Mouse (Mus musculus) fat pad, adult 2 months (tissue): ENCODE measurements around the gene Rabep1.
"Not testable (repeated sequence)": the region's sequence is repeated elsewhere in the genome, so short reads cannot be mapped to it uniquely, and the experiment has no call there.

Experiments
- DNase-seq: peaks from one replicate; pipeline ENCODE4 v3.0.0-alpha.2; 2011; ENCODE audit warnings: low read depth, low spot score; ENCODE audit errors: extremely low read depth

Rabep1 gene

DNA sequence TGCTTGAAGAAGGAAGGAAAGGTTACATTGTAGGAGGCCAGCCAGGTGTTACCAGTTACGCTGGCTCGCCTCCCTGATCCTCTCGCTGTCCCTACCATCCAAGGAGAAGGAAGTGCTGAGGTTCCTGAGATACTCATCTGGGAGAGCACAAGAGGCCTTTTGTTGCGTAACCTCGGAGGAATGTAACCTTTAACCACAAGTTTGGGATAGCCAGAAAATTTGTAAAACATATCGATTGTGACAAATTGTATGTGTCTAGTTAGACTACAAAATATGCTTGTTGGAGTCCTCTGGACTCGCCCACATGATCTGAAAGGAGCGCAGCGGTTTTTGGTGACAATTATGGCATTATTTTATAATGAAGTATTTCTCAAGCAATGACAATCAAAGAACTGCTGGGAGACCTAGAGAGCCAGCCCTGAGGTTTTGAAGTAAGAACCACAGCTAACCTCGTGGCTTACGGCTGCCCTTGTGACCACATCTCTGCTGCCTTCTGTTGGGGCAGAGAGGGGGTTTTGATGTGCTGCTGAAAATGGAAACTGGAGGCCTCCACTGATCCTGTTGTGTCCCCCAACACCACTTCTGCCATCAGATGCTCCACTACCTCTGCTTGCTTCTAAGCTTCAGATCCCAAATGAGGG lies 15.5 kb upstream of the Rabep1 start:
- peak; percentile 94 for DNase-seq

DNA sequence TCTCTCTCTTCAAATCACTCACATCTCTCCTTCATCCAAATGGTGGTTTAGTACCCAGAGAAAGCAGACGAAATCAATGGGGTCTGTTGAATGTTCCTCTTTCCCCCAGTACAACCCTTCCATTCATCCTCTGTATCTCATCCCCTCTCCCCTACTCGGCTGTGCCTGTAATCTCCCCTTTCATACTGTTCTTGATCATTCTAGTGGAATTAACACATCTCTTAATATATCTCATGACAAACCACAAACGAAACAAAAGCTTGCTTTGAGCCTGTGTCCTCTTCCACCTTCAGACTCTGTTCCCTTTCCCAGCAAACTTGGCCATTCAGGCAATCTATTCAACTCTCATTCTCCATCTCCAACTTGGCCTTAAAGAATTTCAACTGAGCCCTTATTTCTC lies 13.4 kb upstream of the Rabep1 start:
- no peak for DNase-seq

DNA sequence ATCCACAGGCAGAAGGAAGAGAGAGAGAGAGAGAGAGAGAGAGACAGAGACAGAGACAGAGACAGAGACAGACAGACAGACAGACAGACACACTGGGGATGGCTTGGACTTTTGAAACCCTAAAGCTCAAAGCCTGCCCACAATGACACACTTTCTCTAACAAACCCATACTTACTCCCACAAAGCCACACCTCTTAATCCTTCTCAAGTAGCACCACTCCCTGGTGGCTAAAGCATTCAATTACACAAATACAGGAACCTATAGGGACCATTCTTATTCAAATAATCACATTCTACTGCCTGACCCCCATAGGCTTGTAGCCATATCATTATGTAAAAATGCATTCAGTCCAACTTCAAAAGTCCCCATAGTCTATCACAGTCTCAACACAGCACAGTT lies 11.2 kb upstream of the Rabep1 start:
- no peak for DNase-seq

DNA sequence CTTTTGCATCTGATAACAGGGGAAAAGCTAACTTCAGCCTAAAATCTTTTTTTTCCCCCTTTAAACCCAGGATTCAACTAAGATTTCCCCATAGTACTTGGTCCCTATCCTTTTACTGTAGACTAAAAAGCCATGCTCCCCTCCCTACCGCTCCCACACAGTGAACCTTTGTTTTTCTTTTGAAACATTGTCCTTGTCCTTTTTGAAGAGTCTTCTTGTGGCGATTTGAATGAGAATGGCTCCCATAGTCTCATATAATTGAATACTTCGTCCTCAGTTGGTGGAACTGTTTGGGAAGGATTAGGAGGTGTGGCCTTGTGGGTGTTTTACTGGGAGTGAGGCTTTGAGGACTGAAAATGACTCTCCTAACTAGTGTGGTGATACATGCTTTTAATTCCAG lies 10.7 kb upstream of the Rabep1 start:
- no peak for DNase-seq

DNA sequence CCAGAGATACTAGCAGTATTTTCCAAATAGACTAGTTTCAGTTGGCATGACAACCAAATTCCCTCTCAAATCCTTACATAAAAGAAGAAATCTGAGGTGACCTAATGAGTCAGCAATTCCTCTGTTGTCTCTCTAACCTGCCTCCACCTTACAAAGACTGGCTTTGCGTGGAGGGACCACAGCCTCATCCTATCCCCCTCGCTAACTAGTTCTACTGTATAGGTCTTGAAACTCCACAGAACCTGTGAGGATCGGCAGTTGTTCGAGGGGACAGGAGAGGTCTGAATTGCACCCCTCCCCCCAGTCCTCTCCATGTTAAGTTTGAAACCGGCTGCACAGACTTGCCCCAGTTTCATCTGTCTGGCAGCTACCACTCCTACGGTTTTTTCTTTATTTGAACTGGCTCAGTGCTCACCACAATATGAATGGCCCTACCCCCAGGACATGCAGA lies 9.2 kb upstream of the Rabep1 start:
- no peak for DNase-seq

GRCm38 (mm10) chr11:70837031-70837430 lies 7.5 kb upstream of the Rabep1 start:
- DNase-seq = no peak

DNA sequence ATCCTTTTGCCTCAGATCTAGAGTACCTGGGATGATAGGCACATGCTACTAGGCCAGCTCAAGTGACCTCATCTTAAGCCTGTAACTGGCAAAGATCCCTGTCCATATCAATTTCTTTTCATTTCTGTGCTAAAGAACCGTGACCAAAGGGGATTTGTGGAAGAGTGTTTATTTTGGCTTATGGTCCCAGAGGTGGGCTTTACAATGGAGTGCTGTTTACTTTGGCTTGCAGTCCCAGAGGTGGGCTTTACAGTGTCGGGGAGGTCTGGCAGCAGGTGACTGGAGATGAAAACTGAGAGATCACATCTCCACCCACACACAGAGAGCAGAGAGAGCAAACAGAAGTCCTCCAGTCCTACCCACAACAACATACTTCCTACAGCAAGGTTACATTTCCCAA lies 6.0 kb upstream of the Rabep1 start:
- DNase-seq = no peak

GRCm38 (mm10) chr11:70842983-70843382 lies 1.6 kb upstream of the Rabep1 start:
- DNase-seq = no peak

DNA sequence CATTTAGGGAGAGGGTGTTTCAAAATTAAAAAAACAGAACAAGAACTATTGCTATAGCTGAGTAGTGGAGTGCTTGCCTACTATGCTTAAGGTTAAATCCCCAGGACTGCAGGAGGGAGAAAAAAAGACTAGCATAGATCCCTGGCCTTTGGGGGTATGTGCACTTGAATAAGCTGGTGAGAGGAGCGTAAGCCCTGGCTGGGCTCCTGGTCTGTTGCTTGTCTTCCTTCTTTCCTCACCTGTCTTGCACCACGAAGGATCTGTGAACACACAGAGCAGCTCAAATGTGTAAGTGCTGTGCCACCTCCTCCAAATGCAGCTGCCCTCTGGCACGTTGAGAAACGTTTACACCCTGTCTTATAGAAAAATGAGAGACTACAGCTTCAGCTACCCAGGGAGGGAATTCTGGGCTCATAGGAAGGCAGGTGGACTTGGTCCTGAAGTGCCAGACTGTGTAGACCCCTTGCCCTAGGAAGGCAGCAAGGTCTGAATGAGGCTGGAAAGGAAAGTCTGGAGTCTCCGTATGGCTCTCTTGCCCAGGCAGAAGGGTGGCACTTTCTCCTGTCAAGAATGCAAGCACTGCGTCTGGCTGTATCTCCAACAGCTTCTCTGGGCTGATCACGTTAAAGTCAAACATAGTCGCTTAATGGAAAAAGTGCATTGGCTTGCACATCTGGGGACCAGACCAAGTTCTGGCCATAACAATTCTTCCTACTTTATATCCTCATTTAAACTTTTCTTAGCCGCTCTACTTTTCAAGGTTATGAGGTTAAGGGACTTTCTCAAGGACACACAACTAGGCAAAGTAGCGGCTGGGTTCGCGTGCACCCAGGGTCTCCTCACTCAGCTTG lies 652 bp upstream of the Rabep1 start:
- peak; percentile 94 for DNase-seq

- DNase-seq = no peak
These were observed 940 bp downstream of the Rabep1 start for GRCm38 (mm10) chr11:70845457-70845978.

DNA sequence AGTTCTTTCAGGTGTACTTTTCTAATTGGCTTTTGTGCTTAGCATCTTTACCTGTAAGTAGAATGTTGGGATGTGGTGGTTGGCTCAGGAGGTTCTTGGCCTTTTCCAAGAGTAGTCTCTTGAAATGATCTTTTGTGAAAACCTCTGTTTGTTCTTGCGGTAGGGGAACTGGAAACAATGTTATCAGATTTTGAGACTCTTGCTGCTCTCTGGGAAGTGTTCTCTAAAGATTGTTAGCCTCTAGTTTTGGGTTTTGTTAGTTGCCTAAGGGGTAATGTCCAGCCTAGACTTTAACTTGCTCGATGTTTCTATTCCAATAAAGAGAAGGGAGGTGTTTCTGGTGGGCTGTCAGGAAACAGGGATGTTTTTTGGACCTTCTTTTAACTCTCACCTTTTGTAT lies 1.5 kb downstream of the Rabep1 start:
- DNase-seq = no peak

DNA sequence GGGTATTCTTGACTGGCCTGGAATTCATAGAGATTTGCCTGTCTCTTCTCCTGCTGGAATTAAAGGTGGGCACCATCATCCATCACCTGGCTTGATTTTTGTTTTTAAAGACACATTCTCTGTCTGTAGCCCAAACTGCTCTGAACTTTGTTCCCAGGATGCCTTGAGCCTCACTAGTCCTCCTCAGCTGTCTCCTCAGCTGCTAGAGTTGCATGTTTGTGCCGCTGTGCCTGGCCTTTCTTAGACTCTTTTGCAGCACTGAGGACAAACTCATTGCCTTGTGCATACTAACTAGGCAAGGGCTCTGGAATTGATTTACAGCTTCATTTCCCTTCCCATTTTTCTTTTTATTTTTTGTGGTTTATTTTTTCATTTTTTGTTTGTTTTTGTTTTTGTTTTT lies 15.8 kb downstream of the Rabep1 start:
- DNase-seq = no peak

- not testable (repeated sequence) for DNase-seq
These were observed 18.6 kb downstream of the Rabep1 start for GRCm38 (mm10) chr11:70863204-70863603.

GRCm38 (mm10) chr11:70865223-70865622 lies 20.6 kb downstream of the Rabep1 start:
- DNase-seq = no peak

DNA sequence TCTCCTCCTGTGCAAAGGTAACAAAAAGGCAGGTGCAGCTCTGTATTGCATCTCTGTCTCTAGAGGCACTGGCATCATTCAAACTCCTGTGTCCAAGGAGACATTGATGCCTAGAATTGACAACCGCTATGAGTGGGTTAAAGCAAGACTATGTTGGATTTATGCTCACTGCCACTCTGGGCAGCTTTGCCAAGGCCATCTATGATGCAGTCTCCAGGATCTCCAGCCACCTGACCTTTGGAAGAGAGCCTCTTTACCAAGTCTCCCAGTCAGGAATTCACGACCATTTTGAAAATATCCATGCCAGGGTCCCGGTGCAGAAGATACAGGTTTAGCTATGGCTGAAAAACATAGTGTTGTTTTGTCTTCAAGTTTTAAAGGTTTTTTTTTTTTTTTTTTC lies 24.7 kb downstream of the Rabep1 start:
- no peak for DNase-seq

DNA sequence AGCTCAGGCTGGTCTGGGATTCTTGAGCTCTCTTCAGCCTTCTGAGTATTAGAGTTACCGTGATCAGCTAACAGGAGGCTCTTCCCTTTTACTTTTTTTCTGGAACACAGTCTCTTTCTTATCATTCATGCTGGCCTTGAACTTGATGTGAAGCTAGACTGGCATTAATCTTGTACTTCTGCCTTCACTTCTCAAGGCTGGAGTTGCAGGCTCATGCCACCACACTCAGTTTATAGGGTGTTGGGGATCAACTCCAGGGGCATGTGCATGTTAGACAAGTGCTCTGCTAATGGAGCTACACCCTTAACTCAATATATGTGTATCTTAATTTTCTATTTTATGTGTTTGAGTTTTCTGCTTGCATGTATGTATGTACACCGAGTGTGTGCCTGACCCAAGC lies 25.2 kb downstream of the Rabep1 start:
- no peak for DNase-seq

GRCm38 (mm10) chr11:70870407-70870806 lies 25.8 kb downstream of the Rabep1 start:
- peak; percentile 55 for DNase-seq

- DNase-seq = no peak
These were observed 26.5 kb downstream of the Rabep1 start for GRCm38 (mm10) chr11:70871110-70871509.

DNA sequence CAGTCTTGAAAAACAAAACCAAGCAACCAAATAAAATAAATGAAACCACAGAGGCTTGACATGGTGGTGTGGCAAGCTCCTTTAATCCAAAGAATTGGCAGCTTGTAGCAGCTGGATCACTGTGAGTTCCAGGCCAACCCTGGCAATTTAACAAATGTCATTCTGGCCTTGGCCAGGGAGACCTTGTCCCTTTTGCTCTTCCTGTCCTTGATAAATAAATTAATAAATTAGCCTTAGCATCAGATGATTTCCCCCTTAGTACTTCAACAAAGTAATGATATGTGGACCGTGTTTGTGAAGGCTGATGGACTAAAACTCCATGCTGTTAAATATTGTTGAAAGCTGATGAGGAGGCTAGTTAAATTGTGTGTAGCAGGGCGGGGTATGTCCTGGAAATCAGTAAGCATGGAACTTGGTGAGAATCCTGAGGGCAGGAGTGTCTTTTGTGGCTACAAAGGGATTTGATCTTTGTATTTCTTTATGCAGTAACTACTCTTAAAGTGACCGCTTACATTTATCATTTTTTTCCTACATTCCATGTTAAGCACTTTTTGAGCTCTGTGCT lies 27.3 kb downstream of the Rabep1 start:
- peak; percentile 43 for DNase-seq

GRCm38 (mm10) chr11:70873846-70874613 lies 29.5 kb downstream of the Rabep1 start:
- peak; percentile 11 for DNase-seq

GRCm38 (mm10) chr11:70877670-70878069 lies 33.1 kb downstream of the Rabep1 start:
- no peak for DNase-seq
